Mouse (Mus musculus): ENCODE measurements around the gene Cdc42bpg.

- TF ChIP-seq CTCF (IDR thresholded peaks at IDR 0.05; ENCODE audit: low read depth, low read length) (peak; percentile 77), POLR2A (IDR thresholded peaks at IDR 0.05; ENCODE audit: extremely low read depth, insufficient read depth, low read length) (no peak)
These were observed 330 bp downstream of the Cdc42bpg start for GRCm38 (mm10) chr19:6306586-6306985.
